ENCODE assay signal across 17 mouse cellular contexts in genomic region chr4:56528571-56528970, GRCm38 (mm10).
"Had no signal": no experiment of that assay in that cellular context is flagged by ENCODE, and none has a peak within 500 bp of the region (broad histone marks: within the 10 kb centered on the region; RNA-seq: fewer than 3 reads in every experiment).

No protein-coding gene starts in this region.

- H3K27me3 ChIP-seq: midbrain, embryonic 13.5 days; neural tube, embryonic 13.5 days; neural tube, embryonic 15.5 days had no signal

- H3K9me3 ChIP-seq: midbrain, embryonic 10.5 days; midbrain, embryonic 13.5 days; neural tube, embryonic 13.5 days; neural tube, embryonic 15.5 days had no signal

- DNase-seq: lung, adult 18-20 months; lung, embryonic 14.5 days; lung, postnatal 10 days; lung, postnatal 4 days; right cerebral cortex, adult 18-20 months; right cerebral cortex, postnatal 25 days; right cerebral cortex, postnatal 4 days; spleen, adult 18-20 months; thymus, adult 18-20 months; thymus, postnatal 14 days; thymus, postnatal 36 days had no signal

- H3K9ac ChIP-seq: liver, embryonic 14.5 days; lung, embryonic 14.5 days; midbrain, embryonic 13.5 days; neural tube, embryonic 13.5 days; neural tube, embryonic 15.5 days had no signal

- H3K27ac ChIP-seq: liver, embryonic 14.5 days; midbrain, embryonic 10.5 days; midbrain, embryonic 13.5 days; neural tube, embryonic 13.5 days; neural tube, embryonic 15.5 days had no signal

- H3K36me3 ChIP-seq: midbrain, embryonic 10.5 days; midbrain, embryonic 13.5 days; neural tube, embryonic 13.5 days; neural tube, embryonic 15.5 days had no signal

- H3K4me3 ChIP-seq: midbrain, embryonic 10.5 days; midbrain, embryonic 13.5 days; myocyte; neural tube, embryonic 13.5 days; neural tube, embryonic 15.5 days had no signal

- H3K4me1 ChIP-seq: midbrain, embryonic 10.5 days; midbrain, embryonic 13.5 days; neural tube, embryonic 15.5 days had no signal

- ATAC-seq: midbrain, embryonic 13.5 days had no signal

- H3K4me2 ChIP-seq: lung, embryonic 14.5 days; midbrain, embryonic 13.5 days; neural tube, embryonic 13.5 days; neural tube, embryonic 15.5 days had no signal
